Comparison of ENCODE assay signal across 18 mouse cellular contexts in the genomic region with DNA sequence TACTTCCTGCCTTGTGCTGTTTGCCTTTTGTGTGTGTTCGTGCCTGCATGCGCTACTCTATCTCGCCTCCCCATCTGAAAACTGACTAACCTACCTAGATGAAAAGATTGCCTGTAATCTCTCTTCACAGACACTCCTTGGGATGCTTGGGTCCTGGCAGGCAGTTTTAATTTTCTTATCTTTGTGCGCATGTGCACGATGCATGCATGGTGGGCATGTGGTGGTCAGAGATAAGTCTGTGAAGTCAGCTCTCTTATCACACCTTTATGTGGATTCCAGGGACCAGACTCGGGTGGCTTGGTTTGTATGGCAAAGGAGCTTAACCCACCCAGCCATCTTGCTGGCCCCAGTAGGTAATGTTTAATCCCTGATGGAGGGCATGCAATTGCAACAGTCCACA.
DNase-seq lines count a peak whose midpoint lies in the region; ATAC-seq and TF ChIP-seq lines count a peak whose summit lies in the region.
"Had no signal": no experiment of that assay in that cellular context is flagged by ENCODE, and none has a peak within 500 bp of the region (broad histone marks: within the 10 kb centered on the region; RNA-seq: fewer than 3 reads in every experiment).

No protein-coding gene starts in this region.

- no peaks in the 10 kb centered on the region for H3K36me3 ChIP-seq in intestine, embryonic 15.5 days
- H3K36me3 ChIP-seq in intestine, postnatal 0 days (ENCODE audit: control insufficient read depth, insufficient read depth) = no peaks in the 10 kb centered on the region
- no peaks in the 10 kb centered on the region for H3K36me3 ChIP-seq in MEL (ENCODE audit: control insufficient read depth in 1 of 2, insufficient read depth in 2 of 2, low read length in 2 of 2)
- H3K36me3 ChIP-seq in erythroblast, embryonic 14.5 days (ENCODE audit: control insufficient read depth) = no peaks in the 10 kb centered on the region
- no peaks in the 10 kb centered on the region for H3K36me3 ChIP-seq in lung, postnatal 0 days (ENCODE audit: insufficient read depth, low read length)
- no peaks in the 10 kb centered on the region for H3K36me3 ChIP-seq in forebrain, embryonic 13.5 days (ENCODE audit: poor library complexity, severe bottlenecking)
- H3K36me3 ChIP-seq: embryonic facial prominence, embryonic 13.5 days; limb, embryonic 15.5 days had no signal

- DNase-seq in MEL (ENCODE audit: low read depth, low spot score) = peak; percentile 27
- no peak for DNase-seq in lung, postnatal 0 days (ENCODE audit: low spot score)
- DNase-seq in left cerebral cortex, adult 8-10 months (ENCODE audit: low spot score in 2 of 2) = no peak
- DNase-seq: cerebellum, adult 9-11 months; forebrain, postnatal 0 days; gastrocnemius, postnatal 14 days; heart, postnatal 10 days; kidney, postnatal 4 days had no signal

- no peaks in the 10 kb centered on the region for H3K27me3 ChIP-seq in intestine, embryonic 15.5 days (replicated peaks)
- H3K27me3 ChIP-seq in intestine, postnatal 0 days (replicated peaks; ENCODE audit: control insufficient read depth, insufficient read depth, low read length) = no peaks in the 10 kb centered on the region
- H3K27me3 ChIP-seq in MEL (ENCODE audit: control insufficient read depth in 1 of 2, insufficient read depth in 2 of 2, low read length in 2 of 2) = no peaks in the 10 kb centered on the region
- H3K27me3 ChIP-seq in erythroblast, embryonic 14.5 days (ENCODE audit: control insufficient read depth) = peaks cover 9% of the 10 kb centered on the region
- H3K27me3 ChIP-seq in lung, postnatal 0 days (replicated peaks; ENCODE audit: insufficient read depth, low read length) = no peaks in the 10 kb centered on the region
- peaks cover 27% of the 10 kb centered on the region for H3K27me3 ChIP-seq in forebrain, embryonic 13.5 days
- H3K27me3 ChIP-seq: limb, embryonic 15.5 days had no signal

- TF ChIP-seq POLR2A in MEL (IDR thresholded peaks at IDR 0.05; ENCODE audit: control insufficient read depth in 1 of 2, insufficient read depth in 1 of 2, low read depth in 1 of 2, low read length in 2 of 2, poor library complexity in 1 of 2) = no peak

- no peak for TF ChIP-seq CTCF in intestine, postnatal 0 days (IDR thresholded peaks at IDR 0.05; ENCODE audit: low read depth)
- TF ChIP-seq CTCF in MEL (IDR thresholded peaks at IDR 0.05 in 2 of 3, conservative IDR thresholded peaks at IDR 0.05 in 1 of 3; ENCODE audit: control insufficient read depth in 1 of 3, insufficient read depth in 1 of 3, low read depth in 2 of 3, low read length in 3 of 3, poor library complexity in 1 of 3, severe bottlenecking in 1 of 3) = no peak
- TF ChIP-seq CTCF in lung, postnatal 0 days (IDR thresholded peaks at IDR 0.05) = no peak

- H3K4me2 ChIP-seq in intestine, embryonic 15.5 days (replicated peaks) = no peak overlapping the region
- no peak overlapping the region for H3K4me2 ChIP-seq in intestine, postnatal 0 days (replicated peaks; ENCODE audit: low read depth)
- no peak overlapping the region for H3K4me2 ChIP-seq in lung, postnatal 0 days (replicated peaks; ENCODE audit: low read depth, low read length)
- H3K4me2 ChIP-seq in forebrain, embryonic 13.5 days = no peak overlapping the region
- H3K4me2 ChIP-seq: embryonic facial prominence, embryonic 13.5 days; limb, embryonic 15.5 days had no signal

- ATAC-seq in intestine, embryonic 15.5 days = peak; percentile 22; the same call in 1 of the 2 replicates
- ATAC-seq in intestine, postnatal 0 days = no peak
- ATAC-seq in megakaryocyte progenitor cell, adult 5-6 weeks (replicated peaks; ENCODE audit: poor library complexity) = peak; percentile 85
- no peak for ATAC-seq in lung, postnatal 0 days
- ATAC-seq in forebrain, embryonic 13.5 days = no peak
- ATAC-seq: activated CD4-positive, CD25-positive, alpha-beta regulatory T cell, adult 4 months; forebrain, postnatal 0 days; inflammation-experienced regulatory T-cells, adult 6 months had no signal

- no peak overlapping the region for H3K4me3 ChIP-seq in intestine, embryonic 15.5 days (replicated peaks)
- H3K4me3 ChIP-seq in intestine, postnatal 0 days (ENCODE audit: low read depth, low read length) = no peak overlapping the region
- H3K4me3 ChIP-seq in MEL (ENCODE audit: control insufficient read depth in 1 of 2, insufficient read depth in 1 of 2, low read depth in 2 of 2, low read length in 2 of 2) = no peak overlapping the region
- H3K4me3 ChIP-seq in erythroblast, embryonic 14.5 days (replicated peaks) = peak overlapping the region; percentile 47
- H3K4me3 ChIP-seq in lung, postnatal 0 days (ENCODE audit: low read depth, low read length) = no peak overlapping the region
- H3K4me3 ChIP-seq in forebrain, embryonic 13.5 days = no peak overlapping the region
- H3K4me3 ChIP-seq: embryonic facial prominence, embryonic 13.5 days; limb, embryonic 15.5 days had no signal

- H3K9ac ChIP-seq in intestine, embryonic 15.5 days = no peak overlapping the region
- H3K9ac ChIP-seq in intestine, postnatal 0 days (ENCODE audit: low read depth, low read length) = no peak overlapping the region
- H3K9ac ChIP-seq in MEL (ENCODE audit: control insufficient read depth, low read depth, low read length, poor library complexity, severe bottlenecking) = no peak overlapping the region
- no peak overlapping the region for H3K9ac ChIP-seq in lung, postnatal 0 days (replicated peaks; ENCODE audit: low read depth)
- no peak overlapping the region for H3K9ac ChIP-seq in forebrain, embryonic 13.5 days
- H3K9ac ChIP-seq: embryonic facial prominence, embryonic 13.5 days; forebrain, postnatal 0 days; limb, embryonic 15.5 days had no signal

- WGBS in intestine, embryonic 15.5 days = 73% methylated on average over 6 of the region's 6 CpGs
- 63% methylated on average over 6 of the region's 6 CpGs for WGBS in intestine, postnatal 0 days
- 48% methylated on average over 6 of the region's 6 CpGs for WGBS in lung, postnatal 0 days
- WGBS in forebrain, embryonic 13.5 days = 83% methylated on average over 6 of the region's 6 CpGs

- no peaks in the 10 kb centered on the region for H3K9me3 ChIP-seq in intestine, embryonic 15.5 days
- H3K9me3 ChIP-seq in intestine, postnatal 0 days (ENCODE audit: control insufficient read depth) = no peaks in the 10 kb centered on the region
- H3K9me3 ChIP-seq in MEL (replicated peaks; ENCODE audit: insufficient read depth, low read length) = no peaks in the 10 kb centered on the region
- no peaks in the 10 kb centered on the region for H3K9me3 ChIP-seq in erythroblast, embryonic 14.5 days (ENCODE audit: control insufficient read depth, low read length)
- H3K9me3 ChIP-seq in lung, postnatal 0 days (ENCODE audit: low read length) = no peaks in the 10 kb centered on the region
- no peaks in the 10 kb centered on the region for H3K9me3 ChIP-seq in forebrain, embryonic 13.5 days (replicated peaks)
- H3K9me3 ChIP-seq: embryonic facial prominence, embryonic 13.5 days; limb, embryonic 15.5 days had no signal

- TF ChIP-seq EP300 in MEL (IDR thresholded peaks at IDR 0.05; ENCODE audit: low read depth in 1 of 2, low read length in 2 of 2) = peak; percentile 62 to 84
- TF ChIP-seq EP300 in lung, postnatal 0 days (IDR thresholded peaks at IDR 0.05) = no peak

- TF ChIP-seq RAD21 in MEL (IDR thresholded peaks at IDR 0.05; ENCODE audit: low read depth, low read length) = no peak

- H3K4me1 ChIP-seq in intestine, embryonic 15.5 days (replicated peaks) = peaks cover 14% of the 10 kb centered on the region; the same call in 1 of the 2 replicates
- H3K4me1 ChIP-seq in intestine, postnatal 0 days (replicated peaks; ENCODE audit: control insufficient read depth, insufficient read depth, low read length) = peaks cover 15% of the 10 kb centered on the region; the same call in 1 of the 2 replicates
- H3K4me1 ChIP-seq in MEL (ENCODE audit: control insufficient read depth in 1 of 2, insufficient read depth in 2 of 2, low read length in 2 of 2) = no peaks in the 10 kb centered on the region
- H3K4me1 ChIP-seq in erythroblast, embryonic 14.5 days (ENCODE audit: control insufficient read depth) = peaks cover 66% of the 10 kb centered on the region
- no peaks in the 10 kb centered on the region for H3K4me1 ChIP-seq in lung, postnatal 0 days (ENCODE audit: insufficient read depth, low read depth, low read length)
- peaks cover 23% of the 10 kb centered on the region for H3K4me1 ChIP-seq in forebrain, embryonic 13.5 days
- H3K4me1 ChIP-seq: embryonic facial prominence, embryonic 13.5 days had no signal

- no peaks in the 10 kb centered on the region for H3K79me2 ChIP-seq in MEL (ENCODE audit: control insufficient read depth, insufficient read depth, low read length, poor library complexity)

- no peak overlapping the region for H3K27ac ChIP-seq in intestine, embryonic 15.5 days
- no peak overlapping the region for H3K27ac ChIP-seq in intestine, postnatal 0 days (ENCODE audit: low read depth, low read length)
- no peak overlapping the region for H3K27ac ChIP-seq in MEL (ENCODE audit: control insufficient read depth, low read depth, low read length)
- no peak overlapping the region for H3K27ac ChIP-seq in lung, postnatal 0 days (ENCODE audit: low read length)
- H3K27ac ChIP-seq in forebrain, embryonic 13.5 days = no peak overlapping the region
- H3K27ac ChIP-seq: embryonic facial prominence, embryonic 13.5 days; limb, embryonic 15.5 days; macrophage had no signal

TF ChIP-seq in MEL, 35 proteins besides CTCF, POLR2A, EP300 and RAD21:
- TF ChIP-seq TAL1 (IDR thresholded peaks at IDR 0.05; ENCODE audit: low read length) (peak; percentile 87), TCF12 (IDR thresholded peaks at IDR 0.05; ENCODE audit: low read depth, low read length) (peak; percentile 91), ETS1 (IDR thresholded peaks at IDR 0.05; ENCODE audit: low read depth, low read length) (0 out of 2 replicates have a peak, but pooled peaks have one; percentile 39), NELFE (IDR thresholded peaks at IDR 0.05; ENCODE audit: low read depth, low read length) (no peak), SIN3A (IDR thresholded peaks at IDR 0.05; ENCODE audit: low read length) (no peak), GATA1 (IDR thresholded peaks at IDR 0.05; ENCODE audit: low read depth, low read length) (peak; percentile 71), NRF1 (IDR thresholded peaks at IDR 0.05; ENCODE audit: insufficient read depth, low read depth, low read length, poor library complexity, severe bottlenecking) (peak; percentile 51; the same call in 1 of the 2 replicates), RCOR1 (IDR thresholded peaks at IDR 0.05; ENCODE audit: low read depth, low read length) (peak; percentile 29; the same call in 1 of the 2 replicates), POLR2AphosphoS5 (IDR thresholded peaks at IDR 0.05; ENCODE audit: borderline replicate concordance, low read depth, low read length) (no peak), BHLHE40 (IDR thresholded peaks at IDR 0.05; ENCODE audit: borderline replicate concordance, low read depth, low read length) (peak; percentile 59; the same call in 1 of the 2 replicates)
TF ChIP-seq in MEL: peak in this region for 7.

Comparison
In these comparisons a context has a peak if more than half of its experiments do, and no peak if none do; other contexts are left out.
1. ATAC-seq: peak in intestine, embryonic 15.5 days (single experiment) and megakaryocyte progenitor cell, adult 5-6 weeks (single experiment); none in intestine, postnatal 0 days (single experiment), lung, postnatal 0 days (single experiment) and forebrain, embryonic 13.5 days (single experiment).